Mouse (Mus musculus): Measurements from ENCODE around the gene Ina. TPM values are rescaled to one million over a fixed set of nuclear protein-coding genes. Genes with fewer than 3 reads are reported as not detected.
"Not testable (repeated sequence)": the region's sequence is repeated elsewhere in the genome, so short reads cannot be mapped to it uniquely, and the experiment has no call there.

The Ina gene
- polyA plus RNA-seq, 1 experiment, result not detected

DNA sequence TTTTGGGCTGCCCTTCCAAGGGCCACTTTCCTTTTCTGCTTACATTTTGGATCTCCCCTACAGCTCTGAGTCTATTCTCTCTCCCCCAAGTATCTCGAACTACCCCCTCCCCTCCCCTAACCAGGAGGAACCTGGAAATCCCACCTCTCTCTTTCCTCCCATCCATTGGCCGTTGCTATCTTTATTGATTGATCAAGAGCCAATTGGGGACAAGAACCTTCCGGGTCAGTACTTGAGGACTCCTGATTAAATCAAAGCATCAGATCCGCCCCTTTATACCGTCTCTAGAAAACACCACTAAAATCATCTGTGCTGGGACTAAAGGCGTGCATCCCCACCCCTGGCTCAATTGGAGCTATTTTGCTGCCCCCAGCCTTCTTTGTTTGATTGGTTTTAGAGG, 33.0 kb upstream of the Ina start:
- Histone ChIP-seq H3K36me3 (ENCODE audit: control insufficient read depth) (peaks cover 5% of the 10 kb centered on the region; the same call in 1 of the 2 replicates), H3K9me3 (ENCODE audit: control insufficient read depth, low read length) (no peaks in the 10 kb centered on the region), H3K4me1 (ENCODE audit: control insufficient read depth) (peaks cover 73% of the 10 kb centered on the region), H3K4me3 (replicated peaks) (no peak overlapping the region), H3K27me3 (ENCODE audit: control insufficient read depth) (no peaks in the 10 kb centered on the region)
- TF ChIP-seq GATA1 (IDR thresholded peaks at IDR 0.05; ENCODE audit: low read length) (no peak), TAL1 (IDR thresholded peaks at IDR 0.05; ENCODE audit: low read length) (no peak)

DNA sequence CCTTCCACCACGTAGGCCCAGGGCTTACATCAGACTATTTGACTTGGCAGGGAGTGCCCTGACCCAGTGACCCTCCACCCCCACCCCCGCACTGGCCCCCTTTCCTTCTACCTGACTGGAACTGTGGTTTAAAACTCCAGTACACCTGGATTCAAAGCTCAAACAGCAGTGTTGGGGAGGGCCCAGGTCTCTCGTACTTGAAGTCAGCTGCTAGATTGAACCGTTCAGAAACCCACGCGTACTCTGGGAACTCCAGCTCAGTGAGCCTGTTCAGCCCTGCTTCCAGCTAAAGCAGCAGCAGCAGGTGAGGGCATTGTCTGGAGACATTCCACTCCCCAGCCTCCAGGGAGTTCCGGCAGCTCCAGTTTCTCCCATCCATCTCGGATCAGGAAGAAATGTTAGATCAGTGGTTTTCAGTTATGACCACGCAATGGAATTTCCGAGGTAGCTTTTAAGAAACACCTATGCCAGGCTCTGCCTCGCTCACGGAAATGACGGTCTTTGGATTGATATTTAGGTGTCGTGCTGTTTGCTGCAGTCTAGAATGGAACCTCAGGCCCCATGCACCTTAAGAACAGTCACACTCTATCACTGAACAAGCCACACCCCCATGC, 31.0 kb upstream of the Ina start:
- TF ChIP-seq TAL1 (IDR thresholded peaks at IDR 0.05; ENCODE audit: low read length) (no peak), GATA1 (IDR thresholded peaks at IDR 0.05; ENCODE audit: low read length) (no peak)
- Histone ChIP-seq H3K9me3 (ENCODE audit: control insufficient read depth, low read length) (no peaks in the 10 kb centered on the region), H3K27me3 (ENCODE audit: control insufficient read depth) (no peaks in the 10 kb centered on the region), H3K4me3 (replicated peaks) (peak overlapping the region; percentile 53), H3K4me1 (ENCODE audit: control insufficient read depth) (peaks cover 85% of the 10 kb centered on the region), H3K36me3 (ENCODE audit: control insufficient read depth) (peaks cover 5% of the 10 kb centered on the region; the same call in 1 of the 2 replicates)

DNA sequence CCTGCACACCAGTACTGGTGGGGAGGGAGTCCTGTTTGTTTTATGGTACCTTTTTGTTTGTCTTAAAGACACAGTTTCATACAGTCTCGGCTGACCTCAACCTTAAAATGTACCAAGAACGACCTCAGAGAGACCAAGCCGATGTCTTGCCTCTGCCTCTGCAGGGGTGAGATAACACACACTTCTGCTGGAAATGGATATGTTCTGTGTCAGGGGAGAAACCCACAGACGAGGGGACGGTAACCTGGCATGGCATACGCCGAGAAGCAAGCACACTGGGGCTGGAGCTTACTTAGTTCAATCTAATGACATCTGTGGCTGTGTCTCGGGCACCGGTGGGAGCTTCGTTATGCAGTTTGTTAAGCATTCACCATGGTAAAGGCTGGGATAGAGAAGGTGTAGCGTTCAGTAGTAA, 30.5 kb upstream of the Ina start:
- Histone ChIP-seq H3K4me1 (ENCODE audit: control insufficient read depth) (peaks cover 85% of the 10 kb centered on the region), H3K27me3 (ENCODE audit: control insufficient read depth) (no peaks in the 10 kb centered on the region), H3K4me3 (replicated peaks) (peak overlapping the region; percentile 53), H3K36me3 (ENCODE audit: control insufficient read depth) (peaks cover 5% of the 10 kb centered on the region; the same call in 1 of the 2 replicates), H3K9me3 (ENCODE audit: control insufficient read depth, low read length) (no peaks in the 10 kb centered on the region)
- TF ChIP-seq GATA1 (IDR thresholded peaks at IDR 0.05; ENCODE audit: low read length) (peak; percentile 84), TAL1 (IDR thresholded peaks at IDR 0.05; ENCODE audit: low read length) (peak; percentile 90)

DNA sequence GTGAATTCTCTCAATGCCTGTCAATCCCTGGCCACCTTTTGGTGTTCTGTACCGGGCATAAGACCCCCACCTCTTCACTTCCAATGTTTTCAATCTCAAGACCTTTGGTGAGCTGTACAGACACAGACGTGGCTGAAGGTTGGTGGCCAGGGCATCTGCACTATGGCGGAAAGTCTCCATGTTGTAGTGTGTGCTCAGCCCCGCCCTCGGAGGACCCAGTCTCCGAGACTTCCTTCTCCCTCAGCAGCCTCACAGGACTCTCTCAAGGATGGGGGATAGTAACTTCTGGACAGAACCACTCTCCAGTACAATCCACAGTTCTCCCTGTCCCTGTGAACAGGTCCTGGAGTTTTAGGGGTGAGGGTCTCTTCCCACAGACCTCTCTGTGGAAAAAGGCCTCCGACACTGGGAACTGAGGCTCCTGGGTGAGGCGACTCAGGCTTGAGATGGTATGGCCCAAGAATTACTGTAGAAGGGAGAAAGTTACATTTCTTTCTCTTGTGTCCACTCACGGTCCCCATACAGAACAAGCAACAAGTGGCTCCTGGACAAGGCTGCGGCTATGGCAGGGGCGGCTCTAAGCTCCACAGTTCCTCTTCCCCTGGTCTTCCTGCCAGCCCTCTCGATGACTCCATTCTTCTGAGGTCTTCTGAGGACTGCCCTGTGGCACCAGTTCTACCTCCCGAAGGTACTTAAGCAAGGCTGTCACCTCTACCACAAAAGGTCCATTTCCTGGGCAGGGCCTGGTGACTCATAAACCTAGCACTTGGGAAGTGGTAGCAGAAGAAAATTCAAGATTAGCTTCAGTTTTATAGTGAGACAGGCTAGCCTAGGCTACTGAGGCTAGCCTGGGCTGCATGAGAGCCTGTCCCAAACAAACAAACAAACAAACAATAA, 29.5 kb upstream of the Ina start:
- Histone ChIP-seq H3K4me3 (replicated peaks) (peak overlapping the region; percentile 54), H3K4me1 (ENCODE audit: control insufficient read depth) (peaks cover 87% of the 10 kb centered on the region), H3K27me3 (ENCODE audit: control insufficient read depth) (no peaks in the 10 kb centered on the region), H3K9me3 (ENCODE audit: control insufficient read depth, low read length) (no peaks in the 10 kb centered on the region), H3K36me3 (ENCODE audit: control insufficient read depth) (peaks cover 5% of the 10 kb centered on the region; the same call in 1 of the 2 replicates)
- TF ChIP-seq TAL1 (IDR thresholded peaks at IDR 0.05; ENCODE audit: low read length), result no peak
- TF ChIP-seq GATA1 (IDR thresholded peaks at IDR 0.05; ENCODE audit: low read length), result no peak

DNA sequence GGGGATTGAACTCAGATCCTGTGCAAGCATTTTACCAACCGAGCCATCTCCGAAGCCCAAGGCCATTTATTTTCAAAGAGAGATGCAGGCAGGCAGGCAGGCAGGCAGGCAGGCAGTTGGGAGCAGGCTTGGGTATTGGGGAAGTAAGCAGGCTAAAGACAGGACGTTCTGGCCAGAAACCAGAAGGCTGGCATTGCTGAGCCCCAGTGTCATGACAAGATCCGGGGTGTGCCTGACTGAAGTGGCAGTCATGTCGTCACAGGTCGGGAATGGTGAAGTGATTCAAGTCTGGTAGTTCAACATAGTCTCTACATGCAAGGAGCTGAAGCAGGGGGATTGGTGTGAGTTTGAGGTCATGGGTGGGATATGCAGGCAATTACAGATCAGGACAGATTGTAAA, 26.9 kb upstream of the Ina start:
- H3K36me3 ChIP-seq (ENCODE audit: control insufficient read depth), result peaks cover 5% of the 10 kb centered on the region; the same call in 1 of the 2 replicates
- H3K27me3 ChIP-seq (ENCODE audit: control insufficient read depth), result no peaks in the 10 kb centered on the region
- H3K9me3 ChIP-seq (ENCODE audit: control insufficient read depth, low read length), result no peaks in the 10 kb centered on the region
- H3K4me3 ChIP-seq (replicated peaks), result peak overlapping the region; percentile 11
- peaks cover 78% of the 10 kb centered on the region for H3K4me1 ChIP-seq (ENCODE audit: control insufficient read depth)
- TF ChIP-seq GATA1 (IDR thresholded peaks at IDR 0.05; ENCODE audit: low read length) (no peak), TAL1 (IDR thresholded peaks at IDR 0.05; ENCODE audit: low read length) (no peak)

DNA sequence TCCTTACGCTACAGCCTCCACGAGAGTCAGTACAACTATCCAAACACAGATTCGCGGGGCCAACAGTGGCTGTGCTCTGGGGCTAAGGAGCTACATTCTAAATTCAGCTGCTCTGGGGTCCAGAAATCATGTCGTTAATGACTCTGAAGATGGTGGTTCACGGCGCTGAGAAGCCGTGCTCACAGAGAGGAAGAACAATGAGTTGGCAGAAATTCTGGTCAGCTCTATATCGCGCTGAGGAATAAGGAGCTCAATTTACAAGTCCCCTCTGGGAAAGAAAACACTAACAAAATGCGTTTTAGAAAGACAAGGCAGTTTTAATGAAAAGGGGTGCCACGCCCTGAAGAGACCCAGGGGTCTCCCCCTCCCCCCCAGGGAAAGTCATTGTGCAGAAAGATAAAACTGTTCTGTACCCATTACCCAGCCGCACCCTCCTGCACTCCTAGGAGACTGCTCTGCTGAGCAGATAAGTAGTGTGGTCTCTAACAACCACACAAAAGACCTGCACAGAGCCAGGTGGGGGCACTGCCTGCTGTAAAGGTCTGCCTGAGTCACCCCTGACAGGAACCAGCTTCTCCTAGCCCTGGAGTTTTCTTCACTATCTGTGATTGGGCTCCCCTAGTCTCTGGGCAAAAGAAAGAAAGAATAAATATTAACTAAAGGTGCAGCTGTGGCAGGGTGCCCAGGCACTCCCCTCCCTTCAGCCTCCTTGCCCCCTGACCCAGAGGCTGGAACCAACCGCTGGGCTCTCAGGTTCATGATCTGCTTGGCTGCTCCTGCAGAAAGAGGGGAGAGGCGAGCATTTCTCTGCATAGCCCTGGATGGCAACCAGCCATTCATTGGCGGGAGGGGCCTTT, 26.0 kb upstream of the Ina start:
- peaks cover 69% of the 10 kb centered on the region for H3K4me1 ChIP-seq (ENCODE audit: control insufficient read depth)
- no peaks in the 10 kb centered on the region for H3K9me3 ChIP-seq (ENCODE audit: control insufficient read depth, low read length)
- peak; percentile 49 for TF ChIP-seq GATA1 (IDR thresholded peaks at IDR 0.05; ENCODE audit: low read length)
- no peak for TF ChIP-seq TAL1 (IDR thresholded peaks at IDR 0.05; ENCODE audit: low read length)
- H3K27me3 ChIP-seq (ENCODE audit: control insufficient read depth), result no peaks in the 10 kb centered on the region
- H3K4me3 ChIP-seq (replicated peaks), result peak overlapping the region; percentile 54
- H3K36me3 ChIP-seq (ENCODE audit: control insufficient read depth), result peaks cover 3% of the 10 kb centered on the region; the same call in 1 of the 2 replicates

DNA sequence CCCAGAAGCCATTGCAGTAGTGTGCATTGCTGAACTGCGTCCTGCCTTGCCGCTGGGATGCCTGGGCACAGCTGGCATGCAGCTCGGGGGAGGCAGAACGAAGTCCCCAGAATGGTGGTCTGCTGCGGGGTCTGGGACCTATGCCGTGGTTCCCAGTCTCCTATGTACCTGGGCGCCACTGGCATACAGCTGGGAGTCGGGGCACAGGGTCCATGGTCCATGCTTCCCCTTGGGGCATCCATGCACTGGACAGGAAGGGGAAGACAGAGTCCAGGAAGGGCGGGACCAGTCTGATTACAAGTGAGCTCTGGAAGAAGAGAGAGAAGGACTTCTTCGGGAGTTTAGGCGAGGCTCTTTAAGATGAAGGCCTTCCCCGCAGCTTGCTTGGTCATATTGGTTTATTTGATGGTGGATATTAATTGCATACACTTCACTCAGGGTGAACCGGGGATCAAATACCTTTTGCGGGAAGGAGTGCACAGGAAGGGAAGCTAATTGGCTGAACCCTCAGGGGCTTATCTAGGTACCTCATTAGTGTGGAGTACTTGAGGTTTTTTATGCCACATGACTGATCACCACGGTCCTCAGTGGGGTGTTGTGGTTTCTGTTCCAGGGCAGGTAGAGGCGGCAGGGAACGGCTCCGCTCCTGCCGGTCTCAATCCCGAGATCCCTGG, 24.9 kb upstream of the Ina start:
- Histone ChIP-seq H3K4me3 (replicated peaks) (peak overlapping the region; percentile 36), H3K36me3 (ENCODE audit: control insufficient read depth) (peaks cover 3% of the 10 kb centered on the region; the same call in 1 of the 2 replicates), H3K27me3 (ENCODE audit: control insufficient read depth) (no peaks in the 10 kb centered on the region), H3K4me1 (ENCODE audit: control insufficient read depth) (peaks cover 58% of the 10 kb centered on the region), H3K9me3 (ENCODE audit: control insufficient read depth, low read length) (no peaks in the 10 kb centered on the region)
- no peak for TF ChIP-seq TAL1 (IDR thresholded peaks at IDR 0.05; ENCODE audit: low read length)
- TF ChIP-seq GATA1 (IDR thresholded peaks at IDR 0.05; ENCODE audit: low read length), result no peak

DNA sequence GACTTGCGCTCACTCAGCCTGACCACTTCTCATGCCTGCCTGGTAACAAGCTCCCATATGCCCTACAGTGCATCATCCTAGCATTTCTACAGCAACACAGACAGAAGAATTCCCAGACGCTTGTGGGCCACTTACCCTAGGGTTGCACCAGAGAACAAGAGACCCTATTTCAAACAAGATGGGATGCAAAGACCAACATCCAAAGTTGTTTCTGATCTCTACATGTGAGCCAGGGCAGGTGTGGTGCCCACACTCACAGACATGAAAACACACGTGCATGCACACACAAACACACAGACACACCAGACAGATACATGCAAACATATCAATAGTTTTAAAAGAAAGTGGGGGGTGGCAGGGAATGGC, 24.4 kb upstream of the Ina start:
- Histone ChIP-seq H3K9me3 (ENCODE audit: control insufficient read depth, low read length) (no peaks in the 10 kb centered on the region), H3K36me3 (ENCODE audit: control insufficient read depth) (peaks cover under 1% of the 10 kb centered on the region; the same call in 1 of the 2 replicates), H3K4me1 (ENCODE audit: control insufficient read depth) (peaks cover 53% of the 10 kb centered on the region), H3K4me3 (replicated peaks) (peak overlapping the region; percentile 36), H3K27me3 (ENCODE audit: control insufficient read depth) (no peaks in the 10 kb centered on the region)
- TF ChIP-seq TAL1 (IDR thresholded peaks at IDR 0.05; ENCODE audit: low read length) (no peak), GATA1 (IDR thresholded peaks at IDR 0.05; ENCODE audit: low read length) (no peak)

DNA sequence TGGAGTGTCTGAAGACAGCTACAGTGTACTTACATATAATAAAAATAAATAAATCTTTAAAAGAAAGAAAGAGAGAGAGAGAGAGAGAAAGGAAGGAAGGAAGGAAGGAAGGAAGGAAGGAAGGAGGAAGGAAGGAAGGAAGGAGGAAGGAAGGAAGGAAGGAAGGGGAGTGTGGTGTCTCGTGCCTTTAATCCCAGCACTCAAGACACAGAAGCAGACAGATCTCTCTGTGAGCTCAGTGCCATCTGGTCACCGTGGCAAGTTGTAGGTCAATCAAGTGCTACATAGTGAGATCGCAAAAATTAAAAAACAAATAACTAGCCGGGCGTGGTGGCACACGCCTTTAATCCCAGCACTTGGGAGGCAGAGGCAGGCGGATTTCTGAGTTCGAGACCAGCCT, 23.9 kb upstream of the Ina start:
- H3K27me3 ChIP-seq (ENCODE audit: control insufficient read depth); H3K4me3 ChIP-seq (replicated peaks); H3K9me3 ChIP-seq (ENCODE audit: control insufficient read depth, low read length); H3K36me3 ChIP-seq (ENCODE audit: control insufficient read depth): not testable (repeated sequence)
- H3K4me1 ChIP-seq (ENCODE audit: control insufficient read depth), result peaks cover 48% of the 10 kb centered on the region
